Mouse (Mus musculus) gastrocnemius, postnatal 14 days (tissue): Measurements from ENCODE around the gene Cacng4. TPM values are rescaled to one million over a fixed set of nuclear protein-coding genes. Genes with fewer than 3 reads are reported as not detected.

Experiments
- DNase-seq: peaks from one replicate; pipeline ENCODE4 v3.0.0; 2021; ENCODE audit warnings: mixed read lengths
- intact Hi-C: fragments of 180-260 bp; cut with DNase I; formaldehyde crosslinking; loops from one replicate; pipeline ENCODE4 v1.15.1; 2025; ENCODE audit warnings: low total_unique reads
- total RNA-seq, 2 experiments: library from RNA; stranded (reverse); gene quantifications; 2 replicates each; pipeline ENCODE4 v1.2.3; 2021

Cacng4 gene
- total RNA-seq, 2 experiments from 2014 or later, result 0.37 to 0.53 TPM

DNA sequence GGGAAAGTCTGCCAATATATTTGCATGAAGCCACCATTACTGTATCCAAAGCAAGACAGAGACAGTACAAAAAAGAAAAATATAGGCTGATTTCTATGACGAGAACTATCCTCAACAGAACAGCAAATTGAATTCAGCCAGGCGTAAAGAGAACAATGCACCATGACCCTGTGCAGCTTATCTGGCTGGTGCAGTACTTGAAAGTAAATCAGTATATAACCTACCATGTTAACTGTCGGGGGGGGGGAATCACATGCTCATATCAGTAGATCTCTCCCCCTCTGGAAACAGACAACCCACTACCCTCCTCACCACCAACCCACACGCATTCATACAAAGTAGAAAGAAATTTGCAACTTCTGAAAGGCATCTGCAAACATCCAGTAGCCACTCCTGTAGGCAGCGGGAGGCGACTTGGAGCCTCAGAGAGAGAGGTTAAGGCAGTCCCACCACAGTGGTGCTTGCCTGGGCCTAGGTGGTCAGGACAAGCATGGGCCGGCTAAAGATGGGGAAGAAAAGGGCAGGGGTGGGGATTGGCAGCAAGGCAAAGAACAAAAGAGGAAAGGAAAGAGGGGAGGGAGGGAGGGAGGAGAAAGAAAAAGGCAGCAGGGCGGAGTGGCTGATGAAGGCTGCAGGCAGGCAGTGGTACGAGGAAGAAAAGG, 111.5 kb downstream of the Cacng4 start:
- intact Hi-C loops, result no loop called here

More for the DNA sequence above, 111.5 kb downstream of the Cacng4 start:
- no peak for DNase-seq

Other genes with a start within 250 kb of the Cacng4 start
- gene Helz, start 246.6 kb downstream of the Cacng4 start, total RNA-seq, result 10 to 100 TPM; 14.0 to 17.3 TPM
- 100 to 1,000 TPM; 332 to 394 TPM for gene Cacng1, start 78.0 kb downstream of the Cacng4 start, total RNA-seq
- under 1 TPM; 0.16 to 0.18 TPM for gene Cacng5, start 120.5 kb upstream of the Cacng4 start, total RNA-seq